Mouse (Mus musculus) kidney, postnatal 14 days (tissue): ENCODE data around the gene Gpr108.

Source experiments
- DNase-seq: peaks from one replicate; pipeline ENCODE4 v3.0.0; 2022; ENCODE audit warnings: mixed read lengths

Gpr108 gene

GRCm38 (mm10) chr17:57201841-57202724, 46.2 kb downstream of the Gpr108 start:
- no peak for DNase-seq

- no peak for DNase-seq
Measured at GRCm38 (mm10) chr17:57198252-57198651, 50.0 kb downstream of the Gpr108 start.

GRCm38 (mm10) chr17:57195326-57196010, 52.8 kb downstream of the Gpr108 start:
- DNase-seq: no peak

- no peak for DNase-seq
Measured at GRCm38 (mm10) chr17:57194771-57195170, 53.5 kb downstream of the Gpr108 start.

GRCm38 (mm10) chr17:57194041-57194507, 54.2 kb downstream of the Gpr108 start, which contains the start of gene Tnfsf14:
Gene Tnfsf14 (minus strand): TSS chr17:57194177.
- no peak for DNase-seq

GRCm38 (mm10) chr17:57188510-57189192, 59.6 kb downstream of the Gpr108 start:
- no peak for DNase-seq

- DNase-seq: no peak
Measured at GRCm38 (mm10) chr17:57185641-57186040, 62.6 kb downstream of the Gpr108 start.
